Mouse (Mus musculus) liver, embryonic 14.5 days (tissue): ENCODE results near the gene Ddx24. TPM values are rescaled to one million over a fixed set of nuclear protein-coding genes. Genes with fewer than 3 reads are reported as not detected.

Source experiments
- ATAC-seq: fragments of 200-750 bp; cut with Nextera tagmentation; 2 replicates; pipeline ENCODE4 v1.8.0; 2017; ENCODE audit warnings: moderate number of reproducible peaks, mild to moderate bottlenecking, moderate library complexity; ENCODE audit not compliant: insufficient read depth
- DNase-seq, 3 experiments: peaks; one replicate each; pipeline ENCODE4 v3.0.0-alpha.2; 2012 to 2013; ENCODE audit warnings: low read depth in 3 of 3, low spot score in 3 of 3
- H3K27ac ChIP-seq: fragments of 300-500 bp; sonication (generic); 2 replicates; pipeline ENCODE4 v1.5.1; 2014; ENCODE audit warnings: moderate library complexity, mild to moderate bottlenecking, control low read depth, inconsistent platforms
- H3K27me3 ChIP-seq: fragments of 300-500 bp; sonication (generic); 2 replicates; pipeline ENCODE4 v1.6.1; 2014; ENCODE audit warnings: mild to moderate bottlenecking, low read length, moderate library complexity; ENCODE audit not compliant: control insufficient read depth, insufficient read depth
- H3K36me3 ChIP-seq: fragments of 300-500 bp; sonication (generic); replicated peaks from 2 replicates; pipeline ENCODE4 v1.6.1; 2014; ENCODE audit warnings: low read depth; ENCODE audit not compliant: control insufficient read depth, insufficient read depth
- H3K4me1 ChIP-seq, 2 experiments: fragments of 200-500 bp in 1 of 2; fragments of 300-500 bp in 1 of 2; sonication (generic) in 1 of 2; replicated peaks; 2 replicates each; pipeline ENCODE4 v1.6.1; 2012 to 2014; ENCODE audit warnings: antibody characterized with exemption in 1 of 2, inconsistent platforms in 1 of 2, low read length in 1 of 2; ENCODE audit not compliant: control insufficient read depth in 2 of 2, insufficient read depth in 2 of 2
- H3K4me2 ChIP-seq: fragments of 300-500 bp; sonication (generic); 2 replicates; pipeline ENCODE4 v1.6.1; 2014; ENCODE audit warnings: low read depth, mild to moderate bottlenecking, control low read depth, moderate library complexity
- H3K4me3 ChIP-seq, 2 experiments: fragments of 200-500 bp in 1 of 2; fragments of 300-500 bp in 1 of 2; sonication (generic) in 1 of 2; 2 replicates each; pipeline ENCODE4 v1.5.1; 2012 to 2014; ENCODE audit warnings: low read depth in 2 of 2, low read length in 2 of 2, mild to moderate bottlenecking in 2 of 2, control low read depth in 1 of 2, inconsistent platforms in 1 of 2, moderate library complexity in 1 of 2; ENCODE audit not compliant: insufficient read depth in 1 of 2
- H3K9ac ChIP-seq: fragments of 300-500 bp; sonication (generic); replicated peaks from 2 replicates; pipeline ENCODE4 v1.6.1; 2014; ENCODE audit warnings: mild to moderate bottlenecking, control low read depth, moderate library complexity
- H3K9me3 ChIP-seq: fragments of 300-500 bp; sonication (generic); 2 replicates; pipeline ENCODE4 v1.6.1; 2016; ENCODE audit warnings: low read length, mixed read lengths; ENCODE audit not compliant: control insufficient read depth
- CTCF ChIP-seq: IDR thresholded peaks from 2 replicates; pipeline ENCODE4 v1.5.1; 2016; ENCODE audit warnings: antibody characterized with exemption, low read depth, control low read depth
- EP300 ChIP-seq: IDR thresholded peaks from 2 replicates; pipeline ENCODE4 v1.6.1; 2016; ENCODE audit warnings: antibody characterized with exemption, low read depth
- WGBS: fragments of 180-500 bp; shearing (Covaris S2); extraction: QIAGEN DNeasy Blood & Tissue Kit; methylation state at CpG from one replicate; pipeline ENCODE4 v1.1.7; 2014; ENCODE audit not compliant: insufficient replicate concordance; 5-methylcytosine and 5-hydroxymethylcytosine counted together
- polyA plus RNA-seq, 2 experiments: library from polyadenylated mRNA; depleted of rRNA in 1 of 2; stranded (reverse) in 1 of 2; unstranded in 1 of 2; fragments of >200 nt; fragmentation: Nextera tagmentation in 1 of 2; extraction: Ambion mirVana in 1 of 2; gene quantifications; 2 replicates each; pipeline versions ENCODE4 v1.2.1 to v1.2.3; 2012 to 2014

Ddx24 gene
- polyA plus RNA-seq, 2 experiments, result 25.0 to 38.3 TPM

DNA sequence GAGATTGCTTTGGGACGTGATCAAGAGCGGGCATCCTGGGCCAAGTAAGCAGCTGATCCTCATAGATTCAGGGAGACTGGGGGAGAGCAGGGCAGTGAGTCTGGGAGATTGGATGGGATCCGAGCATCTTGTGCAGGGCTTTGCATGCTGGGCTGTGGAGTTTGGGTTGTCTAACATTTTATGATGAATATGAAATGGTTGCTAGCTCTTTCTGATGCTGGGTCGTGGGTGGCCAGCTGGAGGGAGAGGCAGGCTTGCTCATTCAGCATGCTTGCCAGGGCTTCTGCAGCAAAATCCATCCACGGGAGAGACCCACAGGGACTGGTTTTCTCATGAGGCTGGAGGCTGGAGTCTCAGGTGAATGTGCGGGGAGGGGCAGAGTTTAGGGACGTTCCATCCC is 34.5 kb downstream of the Ddx24 start:
- Histone ChIP-seq H3K36me3 (peaks cover 11% of the 10 kb centered on the region), H3K4me1 (peaks cover 39 to 61% of the 10 kb centered on the region in 2 experiments), H3K27ac (peak overlapping the region; percentile 82), H3K9me3 (no peaks in the 10 kb centered on the region), H3K27me3 (no peaks in the 10 kb centered on the region), H3K4me2 (peak overlapping the region; percentile 80), H3K9ac (no peak overlapping the region; the same call in 1 of the 2 replicates), H3K4me3 (peak overlapping the region; percentile 77 to 82)
- no peak for TF ChIP-seq CTCF
- TF ChIP-seq EP300, result no peak
- no peak for ATAC-seq
- 85% methylated on average over 7 of the region's 7 CpGs for WGBS
- no peak for DNase-seq

GRCm38 (mm10) chr12:103389982-103390381 is 35.6 kb downstream of the Ddx24 start:
- Histone ChIP-seq H3K36me3 (peaks cover 11% of the 10 kb centered on the region), H3K4me3 (peak overlapping the region; percentile 77 to 82), H3K27me3 (no peaks in the 10 kb centered on the region), H3K9me3 (no peaks in the 10 kb centered on the region), H3K4me2 (peak overlapping the region; percentile 80), H3K27ac (peak overlapping the region; percentile 82), H3K9ac (peak overlapping the region; percentile 97), H3K4me1 (peaks cover 33 to 57% of the 10 kb centered on the region in 2 experiments)
- ATAC-seq, result no peak
- 56% methylated on average over 4 of the region's 4 CpGs for WGBS
- TF ChIP-seq CTCF, result no peak
- TF ChIP-seq EP300, result no peak
- DNase-seq, result no peak

GRCm38 (mm10) chr12:103389348-103389727 is 36.3 kb downstream of the Ddx24 start:
- no peak for TF ChIP-seq EP300
- TF ChIP-seq CTCF, result no peak
- peaks cover 11% of the 10 kb centered on the region for H3K36me3 ChIP-seq
- H3K4me3 ChIP-seq, result peak overlapping the region; percentile 77 to 82
- H3K9ac ChIP-seq, result peak overlapping the region; percentile 97
- H3K9me3 ChIP-seq, result no peaks in the 10 kb centered on the region
- 43% methylated on average over 2 of the region's 2 CpGs for WGBS
- peaks cover 33 to 54% of the 10 kb centered on the region in 2 experiments for H3K4me1 ChIP-seq
- H3K4me2 ChIP-seq, result peak overlapping the region; percentile 80
- H3K27me3 ChIP-seq, result no peaks in the 10 kb centered on the region
- H3K27ac ChIP-seq, result peak overlapping the region; percentile 82
- peak; percentile 37 to 57 (median 56) for DNase-seq
- ATAC-seq, result peak; percentile 10; the same call in 1 of the 2 replicates

DNA sequence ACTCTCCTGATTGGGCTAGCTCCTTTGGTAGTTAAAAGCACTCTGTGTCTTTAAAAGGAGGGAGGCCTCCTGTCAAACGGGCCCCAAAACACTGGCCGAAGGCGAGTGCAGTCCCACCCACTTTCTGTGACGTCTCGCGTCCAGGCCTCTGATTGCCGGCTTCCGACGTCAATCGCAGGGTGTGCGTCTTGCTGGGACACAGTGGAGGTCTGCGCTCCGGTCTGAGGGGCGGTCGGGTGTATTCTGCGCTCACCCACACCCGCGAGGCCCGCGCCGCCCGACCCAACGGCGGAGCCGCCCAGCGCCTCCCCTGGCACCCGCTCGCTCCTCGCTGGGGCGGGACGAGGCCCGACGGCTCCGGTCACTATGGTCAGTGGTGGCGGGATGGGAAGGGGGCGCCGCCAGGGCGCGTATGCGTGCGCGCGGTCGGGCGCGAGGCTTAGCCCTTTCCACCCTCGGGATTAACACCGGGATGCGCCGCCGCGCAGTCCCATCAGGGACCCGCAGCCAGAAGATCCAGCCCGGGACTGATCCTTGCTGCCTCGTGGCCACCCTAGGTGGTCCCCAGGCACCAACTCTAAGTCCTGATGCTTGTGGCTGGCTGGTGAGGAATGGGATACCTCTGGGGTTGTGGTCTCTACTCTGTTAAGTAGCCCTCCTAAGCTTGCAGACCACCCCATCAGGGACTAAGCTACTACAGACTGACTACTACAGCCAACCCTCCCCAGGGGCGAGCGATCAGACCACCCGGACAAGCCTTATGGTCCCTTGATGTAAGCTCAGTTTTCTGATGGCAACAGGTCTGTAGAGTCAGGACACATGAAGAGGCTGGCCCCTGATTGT is 36.9 kb downstream of the Ddx24 start, which contains the start of gene Otub2:
Gene Otub2 (plus strand): TSS at position 178 of the 843 bp plus-strand sequence.
- Histone ChIP-seq H3K4me3 (peak within 1 kb of the TSS; percentile 77 to 82), H3K9ac (peak within 1 kb of the TSS; percentile 97), H3K36me3 (peaks cover 11% of the 10 kb centered on the region), H3K4me1 (peaks cover 28 to 48% of the 10 kb centered on the region in 2 experiments), H3K27ac (peak within 1 kb of the TSS; percentile 82), H3K4me2 (peak within 1 kb of the TSS; percentile 80), H3K27me3 (no peaks in the 10 kb centered on the region; the same call in 1 of the 2 replicates), H3K9me3 (no peaks in the 10 kb centered on the region)
- DNase-seq (peak; percentile 91 to 94 (median 92)), ATAC-seq (peak; percentile 86)
- WGBS, result 1% methylated on average over 40 of the region's 58 CpGs
- no peak for TF ChIP-seq EP300
- no peak for TF ChIP-seq CTCF

DNA sequence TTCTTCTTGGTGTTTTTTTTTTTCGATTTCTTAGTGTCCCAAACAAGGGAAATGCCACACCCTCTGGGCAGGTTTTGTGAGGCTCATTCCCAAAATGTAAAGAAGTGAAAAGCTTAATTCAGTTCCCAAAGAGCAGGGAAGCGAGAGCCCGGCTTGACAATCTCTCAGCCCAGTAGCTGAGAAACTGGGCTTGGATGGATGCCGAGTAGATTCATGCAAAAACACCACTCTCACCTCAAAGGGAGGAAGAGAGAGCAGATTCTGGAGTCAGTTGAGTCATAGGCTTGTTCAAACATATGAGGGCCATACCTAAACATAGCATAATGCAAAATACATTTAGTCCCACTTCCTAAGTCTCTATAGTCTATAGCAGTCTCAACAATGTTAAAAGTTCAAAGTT is 45.4 kb downstream of the Ddx24 start:
- no peak overlapping the region for H3K4me2 ChIP-seq
- no peak overlapping the region for H3K9ac ChIP-seq
- DNase-seq, result no peak
- no peak overlapping the region for H3K4me3 ChIP-seq
- 66% methylated on average over 4 of the region's 4 CpGs for WGBS
- no peaks in the 10 kb centered on the region for H3K9me3 ChIP-seq
- H3K4me1 ChIP-seq, result no peaks in the 10 kb centered on the region
- no peak overlapping the region for H3K27ac ChIP-seq
- no peaks in the 10 kb centered on the region for H3K36me3 ChIP-seq
- H3K27me3 ChIP-seq, result no peaks in the 10 kb centered on the region; the same call in 1 of the 2 replicates
- ATAC-seq, result no peak
- TF ChIP-seq CTCF, result no peak
- no peak for TF ChIP-seq EP300
